Mouse (Mus musculus): Measurements from ENCODE around the gene Serpina1f. TPM values are rescaled to one million over a fixed set of nuclear protein-coding genes. Genes with fewer than 3 reads are reported as not detected.
"Not testable (repeated sequence)": the region's sequence is repeated elsewhere in the genome, so short reads cannot be mapped to it uniquely, and the experiment has no call there.

The Serpina1f gene
- polyA plus RNA-seq, 1 experiment from 2014 or later, result not detected

DNA sequence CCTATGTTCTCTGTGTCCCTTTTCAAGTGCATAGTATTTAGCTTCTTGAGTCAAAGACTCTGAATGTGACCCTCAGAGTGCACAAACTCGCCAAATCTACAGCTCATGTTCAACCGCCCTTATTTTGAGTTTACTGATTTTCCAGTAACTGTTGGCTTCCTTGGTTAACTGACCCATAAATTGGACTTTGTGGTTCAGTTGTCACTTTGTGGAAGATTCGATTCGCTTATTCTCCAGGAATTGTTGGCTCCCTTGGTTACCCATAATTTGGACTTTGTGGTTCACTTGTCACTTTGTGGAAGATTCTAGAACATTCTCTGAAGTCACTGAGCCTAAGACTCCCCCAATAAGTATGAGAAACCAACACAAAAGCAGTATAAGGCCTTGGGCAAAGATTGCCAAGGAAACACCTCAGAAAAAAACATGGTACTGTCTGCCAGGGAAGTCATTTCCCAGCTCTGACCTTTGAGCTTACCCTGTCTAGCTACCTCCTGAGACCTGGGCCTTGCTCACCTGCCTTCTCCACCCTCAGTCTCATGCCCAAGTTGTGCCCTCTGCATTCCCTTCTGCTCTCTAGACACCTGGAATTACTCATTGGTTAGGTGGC, 4.9 kb upstream of the Serpina1f start:
- Histone ChIP-seq H3K9ac (ENCODE audit: low read depth, low read length) (no peak overlapping the region), H3K4me1 (ENCODE audit: control insufficient read depth, insufficient read depth, low read length) (no peaks in the 10 kb centered on the region; the same call in 1 of the 2 replicates), H3K4me3 (ENCODE audit: low read depth, low read length) (no peak overlapping the region), H3K27me3 (ENCODE audit: control insufficient read depth, insufficient read depth, low read length) (no peaks in the 10 kb centered on the region), H3K4me2 (no peak overlapping the region), H3K27ac (ENCODE audit: low read depth, low read length) (no peak overlapping the region), H3K9me3 (replicated peaks; ENCODE audit: control insufficient read depth, low read length) (no peaks in the 10 kb centered on the region), H3K36me3 (ENCODE audit: control insufficient read depth, insufficient read depth, low read length) (no peaks in the 10 kb centered on the region)
- WGBS (ENCODE audit: insufficient replicate concordance), result 77% methylated on average over 4 of the region's 4 CpGs
- ATAC-seq (replicated peaks; ENCODE audit: insufficient number of reproducible peaks, low FRiP score, low TSS enrichment), result no peak

DNA sequence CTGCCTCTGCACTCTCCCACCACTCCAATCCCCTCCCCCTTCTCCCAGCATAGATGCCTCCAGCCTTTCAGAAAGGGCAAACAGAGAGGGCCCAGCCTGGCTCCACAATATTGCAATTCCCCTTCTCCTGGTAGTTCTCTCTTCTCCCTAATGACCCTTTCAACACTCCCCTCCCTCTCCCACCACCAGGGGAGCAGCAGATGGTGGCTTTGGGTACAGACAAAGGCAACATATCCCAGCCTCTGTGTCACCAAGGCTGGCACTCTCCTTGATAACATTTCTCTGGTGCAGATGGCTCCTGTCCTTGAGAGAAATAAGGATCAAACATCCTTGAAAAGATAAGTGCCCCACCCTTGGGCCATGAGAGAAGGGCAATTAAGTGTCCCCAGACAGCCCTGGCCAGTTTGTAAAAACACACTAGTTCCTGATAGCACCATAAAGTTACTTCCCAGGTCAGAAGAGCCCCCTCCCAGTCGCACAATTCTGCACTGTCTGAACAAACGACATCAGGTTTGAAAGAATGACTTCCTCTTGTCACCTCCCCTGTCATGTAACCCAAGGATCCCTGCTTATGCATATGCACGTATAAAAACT, 7.0 kb downstream of the Serpina1f start:
- Histone ChIP-seq H3K4me3 (ENCODE audit: low read depth, low read length) (no peak overlapping the region), H3K27ac (ENCODE audit: low read depth, low read length) (no peak overlapping the region), H3K9me3 (replicated peaks; ENCODE audit: control insufficient read depth, low read length) (no peaks in the 10 kb centered on the region), H3K4me1 (ENCODE audit: control insufficient read depth, insufficient read depth, low read length) (0 out of 2 replicates have a peak, but pooled peaks cover 4% of the 10 kb centered on the region), H3K9ac (ENCODE audit: low read depth, low read length) (no peak overlapping the region), H3K27me3 (ENCODE audit: control insufficient read depth, insufficient read depth, low read length) (no peaks in the 10 kb centered on the region), H3K4me2 (no peak overlapping the region), H3K36me3 (ENCODE audit: control insufficient read depth, insufficient read depth, low read length) (no peaks in the 10 kb centered on the region)
- ATAC-seq (replicated peaks; ENCODE audit: insufficient number of reproducible peaks, low FRiP score, low TSS enrichment), result no peak
- 24% methylated on average over 3 of the region's 3 CpGs for WGBS (ENCODE audit: insufficient replicate concordance)

DNA sequence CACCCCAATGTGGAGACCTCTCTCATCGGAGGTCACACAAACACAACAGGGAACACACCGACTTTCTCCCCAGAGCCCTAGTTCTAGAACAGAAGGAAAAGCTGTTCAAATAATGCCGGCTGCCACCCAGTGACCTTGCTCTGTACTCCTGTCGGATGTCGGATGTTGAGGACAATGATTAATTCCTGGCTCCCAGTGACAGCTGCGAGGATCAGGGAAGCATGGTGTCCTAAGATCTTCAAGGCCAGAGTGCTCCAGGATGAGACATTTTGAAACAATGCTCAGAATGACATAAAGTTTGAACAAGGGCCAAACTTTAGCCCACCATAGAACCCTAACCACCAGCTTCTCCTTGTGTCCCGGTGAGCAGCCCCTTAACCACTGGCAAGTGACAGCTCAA, 8.3 kb downstream of the Serpina1f start:
- Histone ChIP-seq H3K27ac (ENCODE audit: low read depth, low read length) (no peak overlapping the region), H3K4me1 (ENCODE audit: control insufficient read depth, insufficient read depth, low read length) (0 out of 2 replicates have a peak, but pooled peaks cover 4% of the 10 kb centered on the region), H3K9me3 (replicated peaks; ENCODE audit: control insufficient read depth, low read length) (no peaks in the 10 kb centered on the region), H3K4me2 (no peak overlapping the region), H3K27me3 (ENCODE audit: control insufficient read depth, insufficient read depth, low read length) (no peaks in the 10 kb centered on the region; the same call in 1 of the 2 replicates), H3K4me3 (ENCODE audit: low read depth, low read length) (no peak overlapping the region), H3K36me3 (ENCODE audit: control insufficient read depth, insufficient read depth, low read length) (no peaks in the 10 kb centered on the region), H3K9ac (ENCODE audit: low read depth, low read length) (no peak overlapping the region)
- no peak for ATAC-seq (replicated peaks; ENCODE audit: insufficient number of reproducible peaks, low FRiP score, low TSS enrichment)
- WGBS (ENCODE audit: insufficient replicate concordance), result 52% methylated on average over 7 of the region's 7 CpGs

DNA sequence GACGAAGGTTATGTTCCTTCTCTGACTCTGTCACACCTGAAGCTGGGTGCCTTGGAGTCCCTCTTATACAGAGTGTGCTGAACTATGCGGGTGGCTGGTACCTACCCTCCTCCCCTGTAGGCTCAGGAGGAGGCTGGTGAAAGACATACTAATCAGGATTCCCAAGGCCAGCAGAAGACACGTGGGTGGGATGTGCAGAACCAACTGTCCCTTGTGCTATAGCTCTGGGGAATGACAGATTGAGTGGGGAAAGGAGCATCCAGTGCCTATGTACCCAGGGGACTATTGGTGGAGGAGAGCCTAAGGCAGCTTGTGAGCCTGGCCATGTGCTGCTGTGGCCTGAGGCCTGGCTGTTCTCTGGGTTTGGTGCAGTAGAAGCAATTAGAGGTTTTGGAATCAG, 9.3 kb downstream of the Serpina1f start:
- Histone ChIP-seq H3K4me1 (ENCODE audit: control insufficient read depth, insufficient read depth, low read length) (0 out of 2 replicates have a peak, but pooled peaks cover 4% of the 10 kb centered on the region), H3K4me3 (ENCODE audit: low read depth, low read length) (no peak overlapping the region), H3K27me3 (ENCODE audit: control insufficient read depth, insufficient read depth, low read length) (no peaks in the 10 kb centered on the region; the same call in 1 of the 2 replicates), H3K4me2 (no peak overlapping the region), H3K9ac (ENCODE audit: low read depth, low read length) (no peak overlapping the region), H3K27ac (ENCODE audit: low read depth, low read length) (no peak overlapping the region), H3K9me3 (replicated peaks; ENCODE audit: control insufficient read depth, low read length) (no peaks in the 10 kb centered on the region), H3K36me3 (ENCODE audit: control insufficient read depth, insufficient read depth, low read length) (no peaks in the 10 kb centered on the region)
- no peak for ATAC-seq (replicated peaks; ENCODE audit: insufficient number of reproducible peaks, low FRiP score, low TSS enrichment)
- WGBS (ENCODE audit: insufficient replicate concordance), result 61% methylated on average over 3 of the region's 3 CpGs

DNA sequence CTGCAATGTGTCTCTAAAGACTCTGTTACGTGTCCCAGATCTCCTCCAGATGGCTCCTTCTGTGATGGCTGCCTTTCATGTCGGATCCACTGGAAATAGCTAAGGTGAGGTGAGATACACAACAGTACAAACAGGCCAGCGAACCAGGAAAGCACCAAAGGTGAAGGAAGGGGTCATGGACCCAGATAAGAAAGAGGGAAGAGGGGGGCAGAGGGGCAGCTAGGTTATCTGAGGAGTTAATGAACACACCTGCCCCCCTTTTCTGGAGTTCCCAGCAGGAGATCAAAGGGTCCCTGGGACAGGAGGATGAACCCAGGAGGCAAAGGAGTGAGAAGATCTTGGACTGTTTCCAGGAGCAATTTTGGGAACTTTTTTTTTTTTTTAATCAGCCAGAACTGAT, 9.9 kb downstream of the Serpina1f start:
- no peaks in the 10 kb centered on the region; the same call in 1 of the 2 replicates for H3K27me3 ChIP-seq (ENCODE audit: control insufficient read depth, insufficient read depth, low read length)
- H3K36me3 ChIP-seq (ENCODE audit: control insufficient read depth, insufficient read depth, low read length), result no peaks in the 10 kb centered on the region
- no peak for ATAC-seq (replicated peaks; ENCODE audit: insufficient number of reproducible peaks, low FRiP score, low TSS enrichment)
- H3K4me1 ChIP-seq (ENCODE audit: control insufficient read depth, insufficient read depth, low read length), result 0 out of 2 replicates have a peak, but pooled peaks cover 4% of the 10 kb centered on the region
- H3K4me2 ChIP-seq, result no peak overlapping the region
- 45% methylated on average over 3 of the region's 3 CpGs for WGBS (ENCODE audit: insufficient replicate concordance)
- H3K27ac ChIP-seq (ENCODE audit: low read depth, low read length), result no peak overlapping the region
- H3K9me3 ChIP-seq (replicated peaks; ENCODE audit: control insufficient read depth, low read length), result no peaks in the 10 kb centered on the region
- no peak overlapping the region for H3K9ac ChIP-seq (ENCODE audit: low read depth, low read length)
- H3K4me3 ChIP-seq (ENCODE audit: low read depth, low read length), result no peak overlapping the region

DNA sequence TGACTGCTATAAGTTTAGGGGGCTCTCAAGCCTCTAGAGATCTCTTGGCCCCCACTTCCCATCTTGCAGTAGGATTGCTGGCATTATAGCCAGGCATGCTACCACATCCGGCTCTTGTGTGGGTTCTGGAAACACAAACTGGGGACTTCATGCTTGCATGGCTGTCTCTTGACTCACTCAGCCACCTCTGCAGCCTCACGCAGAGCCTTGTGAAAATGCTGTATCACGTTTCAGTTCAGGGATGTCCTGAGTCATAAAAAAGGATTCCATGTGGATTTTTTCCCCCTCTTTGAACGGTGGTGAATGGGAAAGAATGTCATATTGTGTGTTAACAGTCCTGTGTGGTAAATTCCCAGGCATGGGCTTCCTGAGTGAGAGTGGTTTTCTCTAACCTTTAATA, 11.6 kb downstream of the Serpina1f start:
- Histone ChIP-seq H3K4me3 (ENCODE audit: low read depth, low read length) (no peak overlapping the region), H3K9ac (ENCODE audit: low read depth, low read length) (no peak overlapping the region), H3K4me2 (no peak overlapping the region), H3K9me3 (replicated peaks; ENCODE audit: control insufficient read depth, low read length) (no peaks in the 10 kb centered on the region), H3K36me3 (ENCODE audit: control insufficient read depth, insufficient read depth, low read length) (no peaks in the 10 kb centered on the region), H3K27me3 (ENCODE audit: control insufficient read depth, insufficient read depth, low read length) (no peaks in the 10 kb centered on the region; the same call in 1 of the 2 replicates), H3K4me1 (ENCODE audit: control insufficient read depth, insufficient read depth, low read length) (0 out of 2 replicates have a peak, but pooled peaks cover 4% of the 10 kb centered on the region), H3K27ac (ENCODE audit: low read depth, low read length) (no peak overlapping the region)
- no peak for ATAC-seq (replicated peaks; ENCODE audit: insufficient number of reproducible peaks, low FRiP score, low TSS enrichment)
- WGBS (ENCODE audit: insufficient replicate concordance), result 51% methylated on average over 4 of the region's 4 CpGs

DNA sequence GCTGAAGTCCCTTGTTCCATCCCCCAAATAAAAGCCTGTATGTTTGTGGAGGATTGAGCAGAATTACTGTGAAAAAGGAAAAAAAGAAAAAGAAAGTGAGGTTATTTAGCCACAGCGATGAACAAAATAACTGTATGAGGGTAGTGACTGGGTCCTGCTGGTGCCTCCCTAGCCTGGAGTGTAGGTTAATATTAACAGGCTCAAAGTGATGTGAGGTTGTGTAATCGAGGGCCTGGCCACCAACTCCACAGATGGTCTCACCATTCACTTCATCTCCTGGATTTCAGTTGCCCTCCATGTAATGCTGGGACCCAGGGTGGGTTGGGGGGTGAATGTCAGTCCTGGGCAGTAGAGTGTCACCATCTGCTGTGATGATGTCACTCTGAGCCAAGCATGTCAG, 13.6 kb downstream of the Serpina1f start:
- Histone ChIP-seq H3K27ac (ENCODE audit: low read depth, low read length) (no peak overlapping the region), H3K4me1 (ENCODE audit: control insufficient read depth, insufficient read depth, low read length) (no peaks in the 10 kb centered on the region), H3K9me3 (replicated peaks; ENCODE audit: control insufficient read depth, low read length) (no peaks in the 10 kb centered on the region), H3K4me3 (ENCODE audit: low read depth, low read length) (no peak overlapping the region), H3K36me3 (ENCODE audit: control insufficient read depth, insufficient read depth, low read length) (no peaks in the 10 kb centered on the region), H3K27me3 (ENCODE audit: control insufficient read depth, insufficient read depth, low read length) (no peaks in the 10 kb centered on the region; the same call in 1 of the 2 replicates), H3K9ac (ENCODE audit: low read depth, low read length) (no peak overlapping the region), H3K4me2 (no peak overlapping the region)
- ATAC-seq (replicated peaks; ENCODE audit: insufficient number of reproducible peaks, low FRiP score, low TSS enrichment), result no peak
- WGBS (ENCODE audit: insufficient replicate concordance), result 69% methylated on average over 2 of the region's 2 CpGs

DNA sequence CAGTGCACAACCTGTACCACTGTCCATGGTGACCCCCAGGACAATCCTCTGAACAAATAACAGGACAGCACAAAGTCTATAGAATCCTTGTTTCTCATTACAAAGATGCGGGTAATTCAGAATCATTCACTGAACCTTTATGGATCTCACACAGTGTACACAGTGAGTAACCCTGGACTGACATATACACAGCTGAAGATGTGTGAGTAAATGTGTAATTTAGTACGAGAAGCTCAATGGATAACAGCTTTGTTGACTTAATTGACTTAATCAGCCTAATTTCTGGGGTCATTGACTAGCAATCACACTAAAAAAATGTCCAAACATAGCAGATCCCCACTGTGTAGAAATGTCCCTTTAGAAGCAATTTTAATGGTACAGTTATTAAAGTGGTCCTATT, 14.2 kb downstream of the Serpina1f start:
- Histone ChIP-seq H3K4me2 (no peak overlapping the region), H3K9ac (ENCODE audit: low read depth, low read length) (no peak overlapping the region), H3K27ac (ENCODE audit: low read depth, low read length) (no peak overlapping the region), H3K36me3 (ENCODE audit: control insufficient read depth, insufficient read depth, low read length) (no peaks in the 10 kb centered on the region), H3K4me1 (ENCODE audit: control insufficient read depth, insufficient read depth, low read length) (no peaks in the 10 kb centered on the region), H3K4me3 (ENCODE audit: low read depth, low read length) (no peak overlapping the region), H3K27me3 (ENCODE audit: control insufficient read depth, insufficient read depth, low read length) (no peaks in the 10 kb centered on the region; the same call in 1 of the 2 replicates), H3K9me3 (replicated peaks; ENCODE audit: control insufficient read depth, low read length) (no peaks in the 10 kb centered on the region)
- ATAC-seq (replicated peaks; ENCODE audit: insufficient number of reproducible peaks, low FRiP score, low TSS enrichment), result no peak
- 82% methylated on average over 2 of the region's 2 CpGs for WGBS (ENCODE audit: insufficient replicate concordance)

DNA sequence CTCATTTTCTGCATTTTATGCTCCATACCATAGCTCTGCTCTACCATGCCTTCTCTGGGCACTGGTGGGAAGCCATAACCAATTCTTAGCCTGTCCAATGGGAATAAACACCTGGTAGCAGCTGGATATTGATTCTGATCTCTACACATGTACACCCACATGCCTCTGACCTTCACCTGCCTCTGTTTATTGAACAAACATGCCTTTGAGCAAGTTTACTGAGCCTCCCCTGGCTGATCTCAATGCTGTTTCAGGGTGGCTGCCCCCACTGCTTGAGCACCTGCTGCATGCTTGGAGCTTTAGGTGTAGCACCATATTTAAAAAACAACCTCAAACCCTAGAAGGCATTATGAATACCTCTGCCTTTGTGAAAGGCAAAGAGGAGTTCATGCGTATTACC, 15.5 kb downstream of the Serpina1f start:
- not testable (repeated sequence) for H3K27ac ChIP-seq (ENCODE audit: low read depth, low read length); H3K27me3 ChIP-seq (ENCODE audit: control insufficient read depth, insufficient read depth, low read length); H3K9ac ChIP-seq (ENCODE audit: low read depth, low read length); ATAC-seq (replicated peaks; ENCODE audit: insufficient number of reproducible peaks, low FRiP score, low TSS enrichment); H3K4me3 ChIP-seq (ENCODE audit: low read depth, low read length); H3K36me3 ChIP-seq (ENCODE audit: control insufficient read depth, insufficient read depth, low read length); H3K9me3 ChIP-seq (replicated peaks; ENCODE audit: control insufficient read depth, low read length); H3K4me2 ChIP-seq; H3K4me1 ChIP-seq (ENCODE audit: control insufficient read depth, insufficient read depth, low read length)
- WGBS (ENCODE audit: insufficient replicate concordance), result 88% methylated on average over 1 of the region's 1 CpGs
